Mouse (Mus musculus) lung, postnatal 0 days (tissue): Measurements from ENCODE around the gene Lce3f. TPM values are rescaled to one million over a fixed set of nuclear protein-coding genes. Genes with fewer than 3 reads are reported as not detected.
A peak's percentile ranks its signal among the peaks of the same experiment; 100 is the strongest.

Experiments
- ATAC-seq: fragments of 200-750 bp; cut with Nextera tagmentation; 2 replicates; pipeline ENCODE4 v1.8.0; 2017; ENCODE audit warnings: moderate library complexity
- DNase-seq: peaks from one replicate; pipeline ENCODE4 v3.0.0-alpha.2; 2016; ENCODE audit warnings: low spot score
- H3K27ac ChIP-seq: fragments of 300-500 bp; sonication (generic); 2 replicates; pipeline ENCODE4 v1.5.1; 2014; ENCODE audit warnings: antibody characterized with exemption, mild to moderate bottlenecking, low read length, mixed read lengths
- H3K27me3 ChIP-seq: fragments of 300-500 bp; sonication (generic); replicated peaks from 2 replicates; pipeline ENCODE4 v1.6.1; 2014; ENCODE audit warnings: low read length, mixed read lengths; ENCODE audit not compliant: insufficient read depth
- H3K36me3 ChIP-seq: fragments of 300-500 bp; sonication (generic); 2 replicates; pipeline ENCODE4 v1.6.1; 2014; ENCODE audit warnings: low read length, mixed read lengths; ENCODE audit not compliant: insufficient read depth
- H3K4me1 ChIP-seq: fragments of 300-500 bp; sonication (generic); 2 replicates; pipeline ENCODE4 v1.6.1; 2014; ENCODE audit warnings: antibody characterized with exemption, low read depth, low read length, mixed read lengths; ENCODE audit not compliant: insufficient read depth
- H3K4me2 ChIP-seq: fragments of 300-500 bp; sonication (generic); replicated peaks from 2 replicates; pipeline ENCODE4 v1.6.1; 2014; ENCODE audit warnings: low read depth, mild to moderate bottlenecking, low read length, moderate library complexity, mixed read lengths
- H3K4me3 ChIP-seq: fragments of 300-500 bp; sonication (generic); 2 replicates; pipeline ENCODE4 v1.5.1; 2014; ENCODE audit warnings: low read depth, low read length
- H3K9ac ChIP-seq: fragments of 300-500 bp; sonication (generic); replicated peaks from 2 replicates; pipeline ENCODE4 v1.6.1; 2014; ENCODE audit warnings: low read depth, mild to moderate bottlenecking
- H3K9me3 ChIP-seq: fragments of 300-500 bp; sonication (generic); 2 replicates; pipeline ENCODE4 v1.6.1; 2016; ENCODE audit warnings: low read length, mixed read lengths
- CTCF ChIP-seq: IDR thresholded peaks from 2 replicates; pipeline ENCODE4 v1.5.1; 2016; ENCODE audit warnings: antibody characterized with exemption, mild to moderate bottlenecking
- EP300 ChIP-seq: IDR thresholded peaks from 2 replicates; pipeline ENCODE4 v1.6.1; 2016; ENCODE audit warnings: antibody characterized with exemption, mild to moderate bottlenecking, control low read depth
- WGBS: fragments of 180-500 bp; shearing (Covaris S2); extraction: QIAGEN DNeasy Blood & Tissue Kit; methylation state at CpG from one replicate; pipeline ENCODE4 v1.1.7; 2014; 5-methylcytosine and 5-hydroxymethylcytosine counted together
- polyA plus RNA-seq: library from polyadenylated mRNA; unstranded; fragments of >200 nt; fragmentation: Nextera tagmentation; extraction: Ambion mirVana; gene quantifications from 2 replicates; pipeline ENCODE4 v1.2.1, GENCODE M21; 2015

Gene Lce3f
- polyA plus RNA-seq, 1 experiment from 2014 or later = not detected

DNA sequence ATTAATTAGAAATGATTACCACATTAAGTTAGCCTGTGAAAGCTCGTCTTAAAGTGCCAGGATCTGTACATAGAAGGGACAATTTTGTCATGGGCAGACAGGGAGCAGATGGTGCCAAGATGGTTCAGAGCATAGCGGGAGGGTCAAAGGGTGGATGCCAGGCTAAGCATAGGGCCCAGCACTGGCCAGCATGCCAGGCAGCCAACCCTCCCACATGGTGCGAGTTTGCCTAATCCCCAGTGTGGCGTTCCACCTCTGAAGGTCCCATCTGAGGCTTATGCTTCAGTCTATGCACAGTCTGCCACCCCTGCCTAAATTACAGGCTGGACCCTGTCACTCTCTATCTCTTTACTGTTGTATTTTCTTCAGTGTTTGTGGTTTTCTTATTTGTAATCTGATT, 10.8 kb downstream of the Lce3f start:
- no peaks in the 10 kb centered on the region for H3K4me1 ChIP-seq
- H3K27ac ChIP-seq = no peak overlapping the region
- 66% methylated on average over 4 of the region's 4 CpGs for WGBS
- no peak for ATAC-seq
- no peak overlapping the region for H3K9ac ChIP-seq
- H3K4me2 ChIP-seq = no peak overlapping the region
- H3K36me3 ChIP-seq = no peaks in the 10 kb centered on the region
- TF ChIP-seq CTCF = no peak
- no peak for TF ChIP-seq EP300
- no peak for DNase-seq
- no peak overlapping the region for H3K4me3 ChIP-seq
- H3K27me3 ChIP-seq = no peaks in the 10 kb centered on the region
- H3K9me3 ChIP-seq = no peaks in the 10 kb centered on the region

DNA sequence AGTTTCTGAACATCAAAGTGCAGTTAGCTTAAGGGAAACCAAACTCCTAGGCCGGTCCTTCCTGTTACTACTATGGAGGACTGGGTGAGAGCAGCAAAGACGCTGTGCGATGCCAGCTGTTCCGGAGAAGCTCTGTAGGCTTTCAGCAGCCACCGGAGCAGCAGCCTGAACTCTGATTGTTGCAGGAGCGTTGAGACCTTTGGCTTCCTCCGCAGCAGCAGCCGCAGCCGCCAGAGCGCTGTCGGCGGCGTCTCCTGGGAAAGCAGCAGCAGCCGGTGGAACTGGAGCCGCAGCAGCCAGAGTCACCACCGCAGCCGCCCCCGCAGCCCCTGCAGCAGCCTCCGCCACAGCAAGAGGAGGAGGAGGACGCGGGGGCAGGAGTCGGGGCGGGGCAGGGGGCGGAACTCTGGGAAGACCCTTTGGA, 22.4 kb downstream of the Lce3f start:
- WGBS = 0% methylated on average over 24 of the region's 24 CpGs
- Histone ChIP-seq H3K4me1 (no peaks in the 10 kb centered on the region), H3K4me3 (peak overlapping the region; percentile 31), H3K27ac (no peak overlapping the region), H3K36me3 (no peaks in the 10 kb centered on the region), H3K4me2 (peak overlapping the region; percentile 67), H3K9me3 (no peaks in the 10 kb centered on the region), H3K9ac (no peak overlapping the region; the same call in 1 of the 2 replicates), H3K27me3 (no peaks in the 10 kb centered on the region)
- ATAC-seq (no peak; the same call in 1 of the 2 replicates), DNase-seq (peak; percentile 58)
- TF ChIP-seq EP300 (no peak), CTCF (no peak)

DNA sequence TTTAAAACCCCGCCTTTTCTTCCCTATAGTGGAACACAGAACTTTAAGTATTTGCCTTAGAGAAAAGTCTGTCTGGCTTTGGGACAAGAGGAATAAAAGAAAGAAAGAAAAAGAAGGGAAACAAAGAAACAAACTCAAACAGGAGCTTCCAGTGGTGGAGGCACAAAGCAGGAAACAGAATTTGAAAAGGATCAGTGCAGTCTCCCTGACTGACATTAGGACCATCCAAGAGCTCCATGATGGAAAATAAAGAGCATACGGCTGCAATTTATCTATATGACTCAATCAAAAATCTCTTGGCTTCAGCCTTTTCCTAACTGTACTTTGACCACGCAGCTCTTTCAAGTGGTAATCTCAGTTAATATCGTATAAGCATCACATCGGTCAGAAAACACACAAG, 22.8 kb downstream of the Lce3f start:
- Histone ChIP-seq H3K27me3 (no peaks in the 10 kb centered on the region), H3K4me2 (peak overlapping the region; percentile 67), H3K9me3 (no peaks in the 10 kb centered on the region), H3K9ac (no peak overlapping the region; the same call in 1 of the 2 replicates), H3K27ac (no peak overlapping the region), H3K4me3 (peak overlapping the region; percentile 31), H3K4me1 (no peaks in the 10 kb centered on the region), H3K36me3 (no peaks in the 10 kb centered on the region)
- TF ChIP-seq EP300 = no peak
- no peak for TF ChIP-seq CTCF
- no peak for ATAC-seq
- WGBS = 30% methylated on average over 5 of the region's 5 CpGs
- DNase-seq = no peak

DNA sequence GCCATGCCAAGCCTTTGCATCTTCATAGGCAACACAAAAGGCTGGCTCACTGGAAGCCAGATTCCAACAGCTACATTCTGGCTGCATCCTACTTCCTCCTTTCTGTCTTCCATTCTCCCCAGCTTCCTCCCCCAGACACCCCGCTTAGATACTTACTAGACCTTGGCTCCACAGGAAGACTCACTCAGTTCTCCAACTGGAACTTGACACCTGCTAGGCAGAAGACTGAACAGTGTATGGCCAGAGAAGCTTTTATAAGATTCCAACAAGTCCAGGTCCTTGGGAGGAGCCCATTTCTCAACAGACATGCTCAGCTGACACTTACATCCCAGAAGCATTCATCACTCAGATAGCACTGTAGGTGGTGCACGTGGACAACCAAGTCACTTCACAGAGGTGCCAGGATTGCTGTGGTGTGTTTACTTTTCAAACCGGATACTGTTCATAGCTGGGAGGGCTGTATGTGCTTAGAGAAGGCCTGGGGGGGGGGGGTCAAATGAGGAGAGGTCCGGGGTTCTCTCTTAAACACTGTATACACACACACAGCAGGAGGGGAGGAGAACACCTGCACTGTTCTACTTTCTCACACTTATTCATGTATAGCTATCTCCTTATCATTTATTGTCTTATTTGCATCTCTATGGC, 23.6 kb downstream of the Lce3f start, which contains the start of gene Crct1:
Gene Crct1 (minus strand): TSS at position 228 of the 645 bp plus-strand sequence.
- no peaks in the 10 kb centered on the region for H3K27me3 ChIP-seq

DNA sequence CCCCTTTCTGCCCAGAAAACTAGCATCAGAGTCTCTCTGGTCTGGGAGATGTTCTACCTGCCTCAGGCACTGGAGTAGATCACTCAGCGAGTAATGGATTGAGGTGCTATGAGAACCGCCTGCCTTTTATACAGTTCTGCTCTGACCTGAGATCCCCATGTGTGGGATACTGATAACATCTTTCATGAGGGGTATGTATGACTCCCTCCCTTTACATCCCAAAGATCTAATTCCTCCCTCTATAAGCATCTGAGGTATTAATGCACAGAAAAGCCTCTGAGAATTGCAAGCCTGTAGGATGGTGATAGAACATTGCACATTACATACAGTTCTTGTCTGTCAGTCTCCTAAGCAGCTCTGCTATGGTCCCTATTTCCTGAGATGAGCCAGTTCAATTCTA, 26.9 kb downstream of the Lce3f start, which contains the start of gene Lce1m:
Gene Lce1m (minus strand): TSS at position 101 of the 400 bp plus-strand sequence.
- Histone ChIP-seq H3K4me2 (no peak within 1 kb of the TSS), H3K4me1 (no peaks in the 10 kb centered on the region), H3K9me3 (no peaks in the 10 kb centered on the region), H3K27me3 (no peaks in the 10 kb centered on the region), H3K4me3 (no peak within 1 kb of the TSS), H3K9ac (no peak within 1 kb of the TSS), H3K27ac (no peak within 1 kb of the TSS), H3K36me3 (no peaks in the 10 kb centered on the region)
- TF ChIP-seq CTCF = no peak
- ATAC-seq (no peak), DNase-seq (no peak)
- 87% methylated on average over 2 of the region's 2 CpGs for WGBS

More for the DNA sequence above, 23.6 kb downstream of the Lce3f start, which contains the start of gene Crct1:
- Histone ChIP-seq H3K4me3 (peak within 1 kb of the TSS; percentile 31), H3K27ac (no peak within 1 kb of the TSS), H3K36me3 (no peaks in the 10 kb centered on the region), H3K4me2 (peak within 1 kb of the TSS; percentile 67), H3K9me3 (no peaks in the 10 kb centered on the region), H3K4me1 (no peaks in the 10 kb centered on the region), H3K9ac (no peak within 1 kb of the TSS; the same call in 1 of the 2 replicates)
- DNase-seq (no peak), ATAC-seq (no peak)
- WGBS = 19% methylated on average over 4 of the region's 4 CpGs
- TF ChIP-seq EP300 = no peak

DNA sequence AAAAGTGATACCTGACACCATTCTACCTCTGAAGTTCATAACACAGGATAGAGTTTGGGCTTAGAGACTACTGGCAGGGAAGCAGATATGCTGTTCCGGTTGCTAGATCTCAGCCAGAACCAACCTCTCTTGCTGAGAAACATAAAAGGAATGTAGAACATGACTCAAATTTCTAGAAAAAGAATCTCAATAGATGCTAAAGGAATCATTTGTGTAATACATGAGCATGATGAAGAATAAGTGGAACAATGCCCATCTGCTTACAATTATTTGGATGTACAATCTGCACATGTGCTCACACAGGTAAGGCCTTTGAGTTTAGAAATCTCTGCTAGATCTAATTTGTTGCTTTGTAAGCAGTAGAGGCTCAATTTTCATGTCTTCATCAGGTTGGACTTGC, 29.1 kb downstream of the Lce3f start:
- 82% methylated on average over 1 of the region's 1 CpGs for WGBS
- no peaks in the 10 kb centered on the region for H3K4me1 ChIP-seq
- DNase-seq = no peak
- no peak overlapping the region for H3K4me3 ChIP-seq
- no peak overlapping the region for H3K9ac ChIP-seq
- no peak overlapping the region for H3K4me2 ChIP-seq
- H3K27ac ChIP-seq = no peak overlapping the region
- TF ChIP-seq CTCF = no peak
- no peak for TF ChIP-seq EP300
- H3K27me3 ChIP-seq = no peaks in the 10 kb centered on the region
- no peaks in the 10 kb centered on the region for H3K9me3 ChIP-seq
- ATAC-seq = no peak
- H3K36me3 ChIP-seq = no peaks in the 10 kb centered on the region
